Mouse (Mus musculus) myocyte (in vitro differentiated cells): ENCODE data around the gene Lpcat2. TPM values are rescaled to one million over a fixed set of nuclear protein-coding genes. Genes with fewer than 3 reads are reported as not detected.

Source experiments
- H3K27me3 ChIP-seq: one replicate; pipeline ENCODE4 v1.6.1; 2011; ENCODE audit not compliant: control insufficient read depth, insufficient read depth, insufficient read length
- H3K36me3 ChIP-seq: one replicate; pipeline ENCODE4 v1.6.1; 2011; ENCODE audit not compliant: control insufficient read depth, insufficient read depth
- H3K4me2 ChIP-seq: one replicate; pipeline ENCODE4 v1.6.1; 2011; ENCODE audit warnings: low read depth, control low read depth
- H3K4me3 ChIP-seq: one replicate; pipeline ENCODE4 v1.5.1; 2011; ENCODE audit warnings: mild to moderate bottlenecking, control low read depth, moderate library complexity
- H3K79me2 ChIP-seq: one replicate; pipeline ENCODE4 v1.6.1; 2011; ENCODE audit not compliant: control insufficient read depth, insufficient read depth
- H3ac ChIP-seq: one replicate; pipeline ENCODE4 v1.6.1; 2011; ENCODE audit not compliant: control insufficient read depth, insufficient read length
- CEBPB ChIP-seq: IDR thresholded peaks from 2 replicates; pipeline ENCODE4 v1.6.1; 2011; ENCODE audit warnings: mild to moderate bottlenecking, moderate library complexity; ENCODE audit not compliant: poor library complexity, insufficient read depth, severe bottlenecking
- E2F4 ChIP-seq: IDR thresholded peaks from one replicate; pipeline ENCODE4 v1.6.1; 2011; ENCODE audit warnings: mild to moderate bottlenecking, control low read depth, moderate library complexity; ENCODE audit not compliant: insufficient read depth
- MAX ChIP-seq: IDR thresholded peaks from one replicate; pipeline ENCODE4 v1.6.1; 2011; ENCODE audit warnings: low read depth, mild to moderate bottlenecking, control low read depth
- MYOD1 ChIP-seq, 3 experiments: IDR thresholded peaks; one replicate each; pipeline ENCODE4 v1.6.1; 2011; ENCODE audit warnings: control low read depth in 2 of 3, low read depth in 2 of 3, mild to moderate bottlenecking in 2 of 3, moderate library complexity in 1 of 3; ENCODE audit not compliant: insufficient read length in 2 of 3, control insufficient read depth in 1 of 3
- MYOG ChIP-seq, 3 experiments: IDR thresholded peaks; one replicate each; pipeline ENCODE4 v1.6.1; 2011; ENCODE audit warnings: control low read depth in 2 of 3, low read depth in 2 of 3, mild to moderate bottlenecking in 2 of 3; ENCODE audit not compliant: insufficient read length in 2 of 3, control insufficient read depth in 1 of 3, insufficient read depth in 1 of 3
- POLR2A ChIP-seq: IDR thresholded peaks from one replicate; pipeline ENCODE4 v1.6.1; 2011; ENCODE audit warnings: low read depth, mild to moderate bottlenecking, control low read depth, moderate library complexity; ENCODE audit not compliant: insufficient read length
- POLR2AphosphoS2 ChIP-seq: IDR thresholded peaks from one replicate; pipeline ENCODE4 v1.6.1; 2011; ENCODE audit warnings: low read depth, control low read depth; ENCODE audit not compliant: insufficient read length
- REST ChIP-seq: IDR thresholded peaks from one replicate; pipeline ENCODE4 v1.6.1; 2011; ENCODE audit warnings: mild to moderate bottlenecking, control low read depth, moderate library complexity; ENCODE audit not compliant: insufficient read depth, insufficient read length
- SRF ChIP-seq: IDR thresholded peaks from one replicate; pipeline ENCODE4 v1.6.1; 2011; ENCODE audit warnings: low read depth; ENCODE audit not compliant: control insufficient read depth, insufficient read length
- TCF12 ChIP-seq: IDR thresholded peaks from one replicate; pipeline ENCODE4 v1.6.1; 2011; ENCODE audit warnings: mild to moderate bottlenecking, control low read depth; ENCODE audit not compliant: poor library complexity, insufficient read depth, severe bottlenecking
- TCF3 ChIP-seq: IDR thresholded peaks from one replicate; pipeline ENCODE4 v1.6.1; 2011; ENCODE audit warnings: low read depth, control low read depth; ENCODE audit not compliant: insufficient read length
- USF1 ChIP-seq: IDR thresholded peaks from one replicate; pipeline ENCODE4 v1.6.1; 2011; ENCODE audit warnings: low read depth, mild to moderate bottlenecking, control low read depth, moderate library complexity
- polyA plus RNA-seq: library from polyadenylated mRNA; unstranded; fragments of >200 nt; fragmentation: generic; extraction: Trizol; gene quantifications from one replicate; pipeline ENCODE4 v1.2.1, GENCODE M21; 2012; ENCODE audit warnings: missing spikeins

Lpcat2 gene
- polyA plus RNA-seq, 1 experiment: 0.08 TPM

DNA sequence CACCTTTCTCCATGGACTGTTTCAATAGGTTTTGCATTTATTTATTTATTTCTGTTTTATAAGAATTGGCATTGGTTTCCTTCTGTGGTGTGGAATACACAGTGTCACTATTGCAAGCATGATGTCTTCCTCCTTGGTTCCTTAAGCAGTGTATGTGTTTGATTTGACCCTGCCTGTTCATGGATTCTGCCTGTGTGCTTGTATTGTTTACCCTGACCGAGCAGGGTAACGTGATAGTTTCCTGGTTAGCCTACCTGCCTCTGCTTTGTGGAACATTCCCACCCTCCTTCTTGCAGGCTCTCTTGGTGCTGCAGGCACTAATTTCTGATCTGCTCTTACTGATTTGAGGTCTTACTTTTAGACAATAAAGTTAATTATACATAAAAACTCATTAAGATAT, 38.7 kb downstream of the Lpcat2 start:
- Histone ChIP-seq H3ac (no peak overlapping the region), H3K27me3 (no peaks in the 10 kb centered on the region), H3K79me2 (no peaks in the 10 kb centered on the region), H3K36me3 (no peaks in the 10 kb centered on the region), H3K4me2 (no peak overlapping the region), H3K4me3 (no peak overlapping the region)
- TF ChIP-seq TCF12 (no peak), CEBPB (no peak), MYOG (IDR thresholded peaks at IDR 0.05; ENCODE audit: control insufficient read depth in 1 of 3, insufficient read depth in 1 of 3, insufficient read length in 2 of 3, low read depth in 2 of 3) (no peak), POLR2A (no peak), SRF (no peak), MAX (no peak), USF1 (no peak), E2F4 (no peak), POLR2AphosphoS2 (no peak), REST (no peak), TCF3 (no peak), MYOD1 (IDR thresholded peaks at IDR 0.05; ENCODE audit: control insufficient read depth in 1 of 3, insufficient read length in 2 of 3, low read depth in 2 of 3) (no peak)

DNA sequence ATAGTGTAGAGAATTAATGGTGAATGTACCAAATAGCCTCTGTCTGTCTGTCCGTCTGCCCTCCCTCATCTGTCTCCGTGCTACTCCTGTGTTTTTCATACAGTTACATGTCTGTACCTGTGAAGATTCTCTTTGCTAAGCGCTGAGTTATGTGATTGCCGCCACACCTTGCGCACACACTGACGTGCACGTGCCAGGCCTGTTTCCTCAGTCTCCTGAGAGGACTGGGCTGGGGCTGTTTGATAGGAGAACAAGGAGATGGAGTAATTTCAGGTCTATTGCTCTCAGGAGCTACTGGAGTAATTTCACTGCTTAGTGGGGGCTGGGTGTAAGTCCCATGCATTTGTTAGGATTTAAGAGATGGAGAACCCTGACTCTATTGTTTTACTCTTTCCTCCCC, 39.9 kb downstream of the Lpcat2 start:
- no peaks in the 10 kb centered on the region for H3K79me2 ChIP-seq
- no peak overlapping the region for H3ac ChIP-seq
- H3K4me2 ChIP-seq: no peak overlapping the region
- TF ChIP-seq MYOD1 (IDR thresholded peaks at IDR 0.05; ENCODE audit: control insufficient read depth in 1 of 3, insufficient read length in 2 of 3, low read depth in 2 of 3) (no peak), USF1 (no peak), MYOG (IDR thresholded peaks at IDR 0.05; ENCODE audit: control insufficient read depth in 1 of 3, insufficient read depth in 1 of 3, insufficient read length in 2 of 3, low read depth in 2 of 3) (no peak), TCF3 (no peak), MAX (no peak), POLR2AphosphoS2 (no peak), TCF12 (no peak), REST (no peak), SRF (no peak), POLR2A (no peak), E2F4 (no peak), CEBPB (no peak)
- no peaks in the 10 kb centered on the region for H3K36me3 ChIP-seq
- H3K4me3 ChIP-seq: no peak overlapping the region
- H3K27me3 ChIP-seq: no peaks in the 10 kb centered on the region

GRCm38 (mm10) chr8:92896056-92896455, 40.9 kb downstream of the Lpcat2 start:
- no peak overlapping the region for H3K4me2 ChIP-seq
- no peak overlapping the region for H3ac ChIP-seq
- no peak overlapping the region for H3K4me3 ChIP-seq
- H3K79me2 ChIP-seq: no peaks in the 10 kb centered on the region
- H3K36me3 ChIP-seq: no peaks in the 10 kb centered on the region
- TF ChIP-seq TCF3: no peak
- TF ChIP-seq TCF12: no peak
- no peak for TF ChIP-seq SRF
- no peak for TF ChIP-seq USF1
- no peak for TF ChIP-seq MYOD1 (IDR thresholded peaks at IDR 0.05; ENCODE audit: control insufficient read depth in 1 of 3, insufficient read length in 2 of 3, low read depth in 2 of 3)
- no peak for TF ChIP-seq POLR2AphosphoS2
- TF ChIP-seq POLR2A: no peak
- TF ChIP-seq E2F4: no peak
- no peak for TF ChIP-seq REST
- TF ChIP-seq CEBPB: no peak
- no peak for TF ChIP-seq MYOG (IDR thresholded peaks at IDR 0.05; ENCODE audit: control insufficient read depth in 1 of 3, insufficient read depth in 1 of 3, insufficient read length in 2 of 3, low read depth in 2 of 3)
- TF ChIP-seq MAX: no peak
- no peaks in the 10 kb centered on the region for H3K27me3 ChIP-seq

DNA sequence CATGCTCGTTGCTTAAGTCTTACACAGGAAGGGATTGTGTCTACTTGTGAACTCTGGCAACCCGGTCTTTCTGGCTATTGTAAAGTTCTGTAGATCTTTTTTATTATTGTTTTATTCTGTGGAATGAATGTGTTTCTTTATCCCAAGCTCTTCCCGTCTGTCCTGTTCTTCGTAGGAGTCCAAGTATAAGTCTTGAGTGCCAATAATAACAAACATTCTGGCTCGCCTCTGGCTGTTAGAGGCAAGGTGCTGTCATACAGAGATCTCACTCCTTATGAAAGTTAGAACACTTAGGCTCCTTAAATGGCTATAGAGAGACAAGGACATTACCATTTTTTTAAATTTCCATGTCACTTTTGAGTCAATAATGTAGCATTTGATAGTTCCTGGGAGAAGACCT, 41.5 kb downstream of the Lpcat2 start:
- H3ac ChIP-seq: no peak overlapping the region
- H3K79me2 ChIP-seq: no peaks in the 10 kb centered on the region
- TF ChIP-seq TCF3 (no peak), USF1 (no peak), POLR2A (no peak), MYOG (IDR thresholded peaks at IDR 0.05; ENCODE audit: control insufficient read depth in 1 of 3, insufficient read depth in 1 of 3, insufficient read length in 2 of 3, low read depth in 2 of 3) (no peak), CEBPB (no peak), E2F4 (no peak), MAX (no peak), REST (no peak), SRF (no peak), TCF12 (no peak), MYOD1 (IDR thresholded peaks at IDR 0.05; ENCODE audit: control insufficient read depth in 1 of 3, insufficient read length in 2 of 3, low read depth in 2 of 3) (no peak), POLR2AphosphoS2 (no peak)
- no peak overlapping the region for H3K4me2 ChIP-seq
- no peaks in the 10 kb centered on the region for H3K36me3 ChIP-seq
- no peak overlapping the region for H3K4me3 ChIP-seq
- H3K27me3 ChIP-seq: no peaks in the 10 kb centered on the region
